Mouse (Mus musculus) spleen, postnatal 0 days (tissue): ENCODE results near the gene Ebf1. TPM values are rescaled to one million over a fixed set of nuclear protein-coding genes. Genes with fewer than 3 reads are reported as not detected.

Experiments used
- polyA plus RNA-seq: library from polyadenylated mRNA; unstranded; fragments of >200 nt; fragmentation: Nextera tagmentation; extraction: Ambion mirVana; gene quantifications from 2 replicates; pipeline ENCODE4 v1.2.1, GENCODE M21; 2015

The Ebf1 gene
- 6.2 and 9.2 TPM in 2 replicates for polyA plus RNA-seq

DNA sequence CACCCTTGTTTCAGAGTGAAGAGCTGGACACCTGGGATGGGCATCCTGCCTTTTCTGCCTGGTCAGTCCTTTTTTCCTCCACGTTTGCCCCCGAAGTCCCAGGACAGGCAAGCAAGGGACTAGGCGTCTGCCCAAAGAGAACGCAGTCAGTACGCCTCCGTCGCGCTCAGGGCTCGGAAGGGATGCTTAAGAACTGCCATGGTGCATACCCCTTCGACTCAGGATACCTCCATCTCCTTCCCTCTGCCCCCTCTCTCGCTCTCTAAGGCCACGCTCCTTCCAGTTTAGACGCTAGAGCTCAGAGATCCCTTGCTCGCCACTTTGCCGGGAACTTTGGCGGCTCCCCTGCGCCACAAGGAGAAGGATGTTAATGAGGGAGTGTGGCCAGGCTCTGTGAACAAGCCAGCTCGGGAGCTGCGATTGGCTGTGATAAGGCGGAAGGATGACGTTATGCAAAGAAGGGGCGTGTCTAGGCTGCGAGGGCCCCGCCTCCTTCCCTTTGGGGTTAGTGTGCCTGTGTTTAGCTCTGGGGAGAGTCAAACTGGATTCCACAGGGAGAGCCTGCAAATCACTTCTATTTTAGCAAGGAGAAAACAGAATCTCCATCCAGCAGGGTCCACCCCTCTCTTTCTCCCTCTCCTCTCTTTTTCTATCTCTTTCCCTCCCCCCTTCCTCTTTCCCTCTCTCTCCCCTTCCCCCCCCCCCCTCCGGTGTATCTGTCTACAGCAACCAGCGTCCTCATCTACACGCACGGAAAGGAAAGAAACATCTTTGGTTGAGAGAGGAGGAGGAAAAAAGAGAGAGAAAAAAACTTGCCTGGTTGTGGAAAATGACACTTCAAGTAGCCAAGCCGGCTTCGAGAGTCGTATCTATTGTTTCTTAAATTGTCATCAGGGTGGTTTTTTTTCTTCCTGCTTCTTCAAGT, at the start of gene Ebf1:
Gene Ebf1 (plus strand): TSS at position 530 of the 925 bp plus-strand sequence.

Other genes with a start within 250 kb of the Ebf1 start
- 0.46 TPM in 1 of 2 replicates, not detected in the other for gene Il12b, start 217.3 kb upstream of the Ebf1 start, polyA plus RNA-seq
- gene Ublcp1, start 146.8 kb upstream of the Ebf1 start, polyA plus RNA-seq = 84.9 and 91.3 TPM in 2 replicates
- 54.8 and 61.6 TPM in 2 replicates for gene Rnf145, start 98.4 kb upstream of the Ebf1 start, polyA plus RNA-seq